Comparison of ENCODE assay signal across 13 mouse cellular contexts in the genomic region with DNA sequence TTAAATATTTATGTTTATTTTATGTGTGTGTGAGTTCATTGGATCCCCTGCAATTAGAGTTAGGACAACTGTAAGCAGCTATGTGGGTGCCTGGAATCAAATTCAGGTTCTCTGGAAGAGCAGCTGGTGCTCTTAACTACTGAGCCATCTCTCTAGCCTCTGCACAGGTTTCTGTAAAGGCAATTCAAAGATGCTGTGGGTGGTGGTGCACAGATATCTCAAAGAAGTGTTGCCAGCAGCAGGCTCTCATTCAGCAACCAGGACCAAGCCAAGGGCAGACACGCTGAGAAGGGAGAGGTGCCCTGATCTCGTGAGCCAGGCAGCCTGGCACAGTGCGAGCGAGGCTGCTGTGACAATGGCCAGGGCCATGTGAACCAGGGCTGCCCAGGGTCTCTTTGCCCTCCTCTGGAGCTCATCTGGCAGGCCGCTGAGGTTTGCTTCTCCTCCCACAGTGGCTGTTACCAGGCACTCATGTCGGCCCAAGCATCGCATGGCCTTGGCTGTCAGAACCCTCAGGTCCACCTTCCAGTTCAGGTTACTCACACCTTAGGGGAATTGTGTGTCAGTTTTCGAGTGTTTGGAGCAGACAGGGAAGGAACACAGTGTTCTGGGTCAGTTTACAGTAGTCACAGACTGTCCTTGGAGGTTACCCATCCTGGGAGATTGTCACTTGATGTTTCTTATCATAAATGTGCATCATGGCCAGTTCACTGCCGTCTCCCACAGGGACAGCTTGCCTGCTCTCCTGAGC.
"Had no signal": no experiment of that assay in that cellular context is flagged by ENCODE, and none has a peak within 500 bp of the region (broad histone marks: within the 10 kb centered on the region; RNA-seq: fewer than 3 reads in every experiment).

No protein-coding gene starts in this region.

- H3K27ac ChIP-seq: kidney, embryonic 15.5 days; limb, embryonic 13.5 days; liver, embryonic 14.5 days; midbrain, embryonic 10.5 days; neural tube, embryonic 15.5 days; stomach, postnatal 0 days had no signal

- H3K36me3 ChIP-seq: kidney, embryonic 15.5 days; limb, embryonic 13.5 days had no signal

- DNase-seq: kidney, postnatal 14 days; lung, adult 18-20 months; lung, postnatal 36 days; midbrain, embryonic 14.5 days; thymus, adult 18-20 months; thymus, postnatal 14 days had no signal

- H3K4me2 ChIP-seq: kidney, embryonic 15.5 days; limb, embryonic 13.5 days; neural tube, embryonic 15.5 days had no signal

- H3K9me3 ChIP-seq: kidney, embryonic 15.5 days; limb, embryonic 13.5 days; midbrain, embryonic 10.5 days; neural tube, embryonic 15.5 days had no signal

- H3K27me3 ChIP-seq: kidney, embryonic 15.5 days; limb, embryonic 13.5 days; neural tube, embryonic 15.5 days had no signal

- H3K9ac ChIP-seq: kidney, embryonic 15.5 days; limb, embryonic 13.5 days; liver, embryonic 14.5 days; neural tube, embryonic 15.5 days had no signal

- H3K4me1 ChIP-seq: midbrain, embryonic 10.5 days; neural tube, embryonic 15.5 days had no signal

- H3K4me3 ChIP-seq: kidney, embryonic 15.5 days; limb, embryonic 13.5 days; midbrain, embryonic 10.5 days; myocyte; neural tube, embryonic 15.5 days had no signal
